Mouse (Mus musculus) ES-Bruce4 (cell line): ENCODE data around the gene Mitf.

Source experiments
- CTCF ChIP-seq: IDR thresholded peaks from one replicate; pipeline ENCODE4 v1.8.1; 2011; ENCODE audit warnings: low read depth, low read length
- EP300 ChIP-seq: IDR thresholded peaks from 2 replicates; pipeline ENCODE4 v1.6.1; 2011; ENCODE audit warnings: low read depth, low read length; ENCODE audit not compliant: insufficient read depth
- POLR2A ChIP-seq: IDR thresholded peaks from one replicate; pipeline ENCODE4 v1.8.1; 2011; ENCODE audit warnings: low read length; ENCODE audit not compliant: insufficient read depth

GRCm38 (mm10) chr6:98001551-98001950, 194.7 kb downstream of the Mitf start:
- TF ChIP-seq EP300: no peak
- TF ChIP-seq CTCF: no peak
- no peak for TF ChIP-seq POLR2A
